20 mouse cellular contexts compared by ENCODE assay signal in the genomic region with DNA sequence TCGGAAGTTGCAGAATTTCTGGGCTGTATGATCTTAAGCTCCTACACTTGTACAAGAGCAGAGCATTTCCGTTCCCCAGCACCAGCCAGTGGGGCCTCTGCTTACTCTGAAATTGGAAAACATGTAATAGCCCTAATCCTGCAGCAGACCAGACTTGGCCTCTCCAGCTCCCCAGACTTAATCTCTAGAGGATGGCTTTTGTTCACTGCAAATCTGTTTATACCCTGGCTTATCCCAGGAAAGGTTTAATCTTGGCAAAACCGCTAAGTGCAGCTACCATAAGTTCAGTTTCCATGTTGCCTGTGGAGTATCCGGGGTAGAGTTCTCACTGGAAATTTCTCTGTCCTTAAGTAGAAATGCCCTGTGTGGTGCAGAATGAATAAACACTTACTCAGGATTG.
"Had no signal": no experiment of that assay in that cellular context is flagged by ENCODE, and none has a peak within 500 bp of the region (broad histone marks: within the 10 kb centered on the region; RNA-seq: fewer than 3 reads in every experiment).

No protein-coding gene starts in this region.

- H3K4me3 ChIP-seq: liver, embryonic 13.5 days; liver, embryonic 15.5 days; lung, embryonic 15.5 days; megakaryocyte, embryonic 14.5 days; midbrain, embryonic 13.5 days; neural tube, embryonic 12.5 days; stomach, embryonic 15.5 days had no signal

- H3K4me2 ChIP-seq: liver, embryonic 11.5 days; liver, embryonic 13.5 days; liver, embryonic 15.5 days; lung, embryonic 15.5 days; midbrain, embryonic 13.5 days; neural tube, embryonic 12.5 days; stomach, embryonic 15.5 days had no signal

- ATAC-seq: liver, postnatal 0 days; lung, postnatal 0 days; midbrain, embryonic 13.5 days; midbrain, embryonic 16.5 days had no signal

- H3K9me3 ChIP-seq: liver, embryonic 13.5 days; lung, embryonic 15.5 days; midbrain, embryonic 13.5 days; neural tube, embryonic 12.5 days; stomach, embryonic 15.5 days had no signal

- H3K27me3 ChIP-seq: liver, embryonic 13.5 days; liver, embryonic 15.5 days; lung, embryonic 15.5 days; megakaryocyte, embryonic 14.5 days; midbrain, embryonic 13.5 days; neural tube, embryonic 12.5 days; stomach, embryonic 15.5 days had no signal

- DNase-seq: liver, embryonic 13.5 days; liver, postnatal 0 days; lung, adult 2 months; lung, postnatal 14 days; lung, postnatal 36 days; right cerebral cortex, postnatal 14 days; thymus, adult 2 months; thymus, postnatal 25 days; thymus, postnatal 4 days had no signal

- H3K36me3 ChIP-seq: liver, embryonic 13.5 days; liver, embryonic 15.5 days; lung, embryonic 15.5 days; midbrain, embryonic 13.5 days; neural tube, embryonic 12.5 days; stomach, embryonic 15.5 days had no signal

- H3K9ac ChIP-seq: liver, embryonic 13.5 days; liver, embryonic 15.5 days; liver, postnatal 0 days; lung, embryonic 15.5 days; midbrain, embryonic 13.5 days; neural tube, embryonic 12.5 days; stomach, embryonic 15.5 days had no signal

- H3K27ac ChIP-seq: liver, embryonic 13.5 days; liver, embryonic 15.5 days; lung, embryonic 15.5 days; macrophage; midbrain, embryonic 13.5 days; neural tube, embryonic 12.5 days; stomach, embryonic 15.5 days; stomach, postnatal 0 days had no signal

- H3K4me1 ChIP-seq: liver, embryonic 13.5 days; liver, embryonic 15.5 days; lung, embryonic 15.5 days; megakaryocyte, embryonic 14.5 days; neural tube, embryonic 12.5 days; stomach, embryonic 15.5 days had no signal
